Mouse (Mus musculus): ENCODE data around the gene Tesk1.

Tesk1 gene

DNA sequence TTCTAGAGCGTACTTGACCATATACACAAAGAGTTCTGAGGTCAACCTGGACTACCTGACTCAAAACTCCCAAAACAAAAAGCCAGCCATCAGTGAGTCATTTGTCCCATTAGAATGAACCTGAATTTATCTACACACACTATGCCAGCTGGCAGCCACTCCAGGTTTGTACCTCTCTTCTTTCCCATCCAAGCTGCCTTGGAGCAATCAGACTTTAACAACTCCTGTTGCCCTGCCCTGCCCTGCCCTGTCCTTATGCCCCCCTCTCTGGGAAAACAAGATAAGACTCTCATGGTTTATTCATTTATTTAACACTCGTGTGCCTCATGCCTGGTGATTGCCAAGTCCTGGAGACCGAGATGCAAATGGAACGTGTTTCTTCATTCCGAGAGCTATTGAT, 49.1 kb downstream of the Tesk1 start:
- DNase-seq (ENCODE audit: extremely low read depth, insufficient read length, low spot score) = no peak

DNA sequence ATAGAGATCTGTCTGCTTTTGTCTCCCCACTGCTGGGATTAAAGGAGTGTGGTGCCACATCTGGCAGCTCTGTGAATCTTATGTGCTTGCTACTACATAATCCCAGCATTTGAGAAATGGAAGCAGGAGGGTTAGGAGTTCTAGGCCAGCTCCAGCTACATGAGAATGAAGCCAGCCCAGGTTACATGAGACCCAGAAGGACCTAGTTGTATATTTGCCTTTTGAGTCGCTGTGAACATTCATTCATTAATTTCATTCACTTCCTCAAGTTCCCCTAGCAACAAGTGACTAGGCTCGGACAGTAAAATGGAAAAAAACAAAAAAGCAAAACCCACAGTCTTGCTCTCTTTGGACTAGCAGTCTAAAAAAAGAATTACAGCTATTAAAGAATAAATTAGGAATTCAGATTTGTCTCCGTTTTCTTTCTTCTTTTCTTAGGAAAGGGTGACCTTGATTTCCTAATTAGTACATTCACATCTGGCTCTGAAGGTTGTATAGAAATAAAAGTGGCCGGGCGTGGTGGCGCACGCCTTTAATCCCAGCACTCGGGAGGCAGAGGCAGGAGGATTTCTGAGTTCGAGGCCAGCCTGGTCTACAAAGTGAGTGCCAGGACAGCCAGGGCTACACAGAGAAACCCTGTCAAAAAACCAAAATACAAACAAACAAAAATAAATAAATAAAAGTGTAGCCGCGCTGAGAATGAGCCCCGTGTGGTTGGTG, 50.5 kb downstream of the Tesk1 start:
- DNase-seq (ENCODE audit: extremely low read depth, insufficient read length, low spot score) = no peak

DNA sequence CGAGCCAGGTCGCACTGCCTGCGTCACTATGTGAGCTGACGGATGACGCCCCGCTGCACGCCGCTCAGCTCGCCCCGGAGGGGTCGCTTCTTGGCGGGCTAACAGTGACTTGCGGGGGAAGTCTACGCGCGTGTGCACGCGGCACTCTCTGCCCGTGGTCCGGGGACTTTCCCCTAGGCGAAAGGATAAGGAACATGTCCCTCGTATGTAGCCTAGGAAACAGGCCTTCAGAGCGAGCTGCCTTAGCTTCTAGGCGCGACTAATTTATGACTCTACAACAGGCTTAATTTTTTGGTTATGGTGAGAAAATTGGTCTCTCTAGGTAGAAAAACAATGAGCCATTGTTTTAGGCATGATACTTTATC, 51.1 kb downstream of the Tesk1 start, which contains the start of gene Ccdc107:
Ccdc107 (plus strand) TSS at position 80 of the 365 bp plus-strand sequence.
- peak; percentile 99 for DNase-seq (ENCODE audit: extremely low read depth, insufficient read length, low spot score)

DNA sequence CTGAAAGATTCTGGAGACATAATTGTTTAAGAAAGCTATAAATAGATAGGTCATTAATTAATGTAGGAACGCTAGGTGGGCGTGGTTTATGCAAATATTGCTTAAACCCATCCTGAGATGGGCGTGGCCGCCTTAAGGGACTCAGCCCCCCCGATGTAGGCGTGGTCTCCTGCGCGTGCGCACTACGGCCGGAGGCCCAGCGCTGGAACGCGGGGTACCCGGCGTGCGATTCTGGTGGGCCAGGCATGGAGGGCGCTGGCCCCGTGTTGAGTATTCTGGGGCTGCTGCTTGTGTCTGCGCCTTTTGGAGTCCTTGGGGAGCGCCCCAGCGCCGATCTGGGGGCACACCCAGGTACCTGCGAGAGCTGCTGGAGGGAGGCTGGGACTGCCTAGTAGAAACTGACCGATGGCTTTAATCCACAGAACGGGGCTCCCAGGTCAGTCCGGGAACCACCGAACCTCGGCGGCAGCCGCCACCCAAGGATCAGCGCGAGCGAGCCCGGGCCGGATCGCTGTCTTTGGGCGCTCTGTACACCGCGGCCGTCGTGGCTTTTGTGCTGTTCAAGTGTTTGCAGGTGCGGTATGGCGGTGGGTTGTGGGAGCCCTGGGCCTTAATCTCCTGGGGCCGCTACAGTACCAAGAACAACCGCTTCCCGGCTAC, 51.6 kb downstream of the Tesk1 start:
- DNase-seq (ENCODE audit: extremely low read depth, insufficient read length, low spot score) = peak; percentile 97

DNA sequence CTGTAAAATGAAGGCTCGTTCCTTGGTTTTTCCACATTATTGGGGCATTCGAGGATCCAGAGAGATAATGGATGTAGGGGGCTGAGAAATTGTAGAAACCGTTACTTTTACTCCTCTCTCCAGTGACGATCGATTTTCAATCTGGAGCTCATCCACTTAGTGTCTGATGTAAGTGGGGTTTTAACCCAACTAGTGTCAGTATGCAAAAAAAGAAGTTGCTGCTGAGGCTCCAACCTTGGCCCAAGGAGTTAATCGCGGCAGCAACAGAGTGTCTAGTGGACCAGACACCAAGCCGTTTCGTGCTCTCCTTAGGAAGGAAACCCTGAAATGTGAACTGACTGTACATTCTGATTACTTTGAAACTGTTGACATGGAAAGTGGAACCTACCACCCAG, 52.1 kb downstream of the Tesk1 start:
- no peak for DNase-seq (ENCODE audit: extremely low read depth, insufficient read length, low spot score)

DNA sequence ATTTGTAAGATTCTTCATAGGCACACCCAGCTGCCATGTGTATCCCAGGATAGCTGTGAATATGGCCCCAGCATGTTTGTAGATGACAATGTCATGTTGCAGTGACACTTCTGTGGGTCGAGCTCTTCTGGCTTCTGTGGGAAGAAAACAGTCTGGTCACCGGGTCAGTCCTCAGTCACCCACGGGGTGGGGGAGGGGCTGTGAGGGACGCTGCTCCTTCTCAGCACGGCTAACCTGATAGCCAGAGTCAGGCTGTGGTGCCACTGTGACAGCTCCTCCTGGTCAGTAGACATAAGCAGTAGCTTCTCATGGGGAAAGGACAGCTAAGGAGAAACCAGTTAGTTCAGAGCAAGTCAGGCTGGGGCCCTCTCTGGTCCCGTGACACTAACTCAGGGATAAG, 54.8 kb downstream of the Tesk1 start:
- DNase-seq (ENCODE audit: extremely low read depth, insufficient read length, low spot score) = no peak

DNA sequence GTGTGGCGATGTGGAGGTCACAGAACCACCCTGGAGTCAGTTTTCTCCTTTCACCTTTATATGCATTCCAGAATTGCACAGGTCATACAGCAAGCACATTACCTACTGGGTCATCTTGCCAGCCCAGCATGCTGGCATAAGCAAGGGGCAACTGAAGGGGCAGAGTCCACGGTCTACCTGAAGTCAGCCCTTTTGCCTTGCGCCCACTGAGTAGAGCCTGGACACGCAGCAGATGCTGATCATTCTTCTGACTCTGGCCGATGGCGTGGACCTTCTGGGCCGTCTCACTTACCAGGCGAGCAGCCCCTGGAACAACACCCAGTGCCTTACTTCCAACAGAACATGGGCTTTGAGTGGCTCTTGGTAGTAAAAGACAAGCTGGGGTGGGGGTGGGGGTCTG, 55.7 kb downstream of the Tesk1 start:
- DNase-seq (ENCODE audit: extremely low read depth, insufficient read length, low spot score) = no peak

All from 3134 (cell line).